Mouse (Mus musculus) liver, postnatal 0 days (tissue): ENCODE data around the gene Nmnat2.

Experiments
- CTCF ChIP-seq: sonication (generic); IDR thresholded peaks from 2 replicates; pipeline ENCODE4 v1.5.1; 2016; ENCODE audit warnings: antibody characterized with exemption, low read depth
- EP300 ChIP-seq: IDR thresholded peaks from 2 replicates; pipeline ENCODE4 v1.6.1; 2016; ENCODE audit warnings: antibody characterized with exemption, low read depth, mild to moderate bottlenecking

DNA sequence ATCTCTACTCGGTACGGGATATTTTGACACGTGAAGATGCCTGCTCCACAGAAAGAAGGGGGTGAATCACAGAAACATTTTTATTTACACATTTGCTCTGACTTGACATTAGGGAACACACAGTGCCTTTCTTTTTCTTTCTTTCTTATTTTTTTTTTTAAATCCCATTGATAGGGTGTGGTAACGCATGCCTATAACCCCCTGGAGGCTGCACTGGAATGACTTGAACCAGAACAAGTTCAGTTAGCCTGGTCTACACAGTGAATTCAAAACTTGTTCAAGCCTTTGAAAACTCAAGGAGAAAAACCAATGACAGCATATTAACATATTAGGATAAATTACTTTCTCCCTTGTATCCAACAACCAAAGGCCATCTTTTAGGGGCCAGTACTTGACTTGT is 204.3 kb downstream of the Nmnat2 start:
- TF ChIP-seq CTCF = no peak
- TF ChIP-seq EP300 = no peak
